Mouse (Mus musculus): ENCODE data around the gene Rnh1. TPM values are rescaled to one million over a fixed set of nuclear protein-coding genes. Genes with fewer than 3 reads are reported as not detected.
A peak's percentile ranks its signal among the peaks of the same experiment; 100 is the strongest.

Gene Rnh1
- total and polyA plus RNA-seq, 2 experiments from 2014 or later, result 44.2 to 47.1 TPM

DNA sequence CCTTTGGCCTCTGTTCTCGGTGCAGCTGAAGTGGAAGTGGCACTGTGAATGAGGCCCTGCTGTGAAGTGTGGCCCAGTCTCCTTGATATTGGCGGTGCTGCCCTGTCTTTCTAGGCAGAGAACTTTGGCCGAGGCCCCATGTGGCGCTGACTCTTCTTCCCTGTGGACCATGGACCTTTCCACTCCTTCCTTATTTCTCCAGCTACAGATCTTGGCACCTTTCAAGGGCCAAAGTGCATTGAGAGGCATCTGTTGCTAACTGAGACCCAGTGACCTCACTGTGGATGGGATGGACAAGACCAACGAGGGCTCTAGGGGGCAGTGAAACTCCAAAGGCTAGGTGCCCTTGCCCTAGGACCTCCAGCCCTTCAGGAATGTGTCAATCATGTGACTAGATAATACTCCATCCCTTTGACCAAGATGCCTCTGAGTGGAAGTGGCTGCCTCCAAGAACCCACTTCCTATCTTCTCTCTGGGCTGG, 51.6 kb downstream of the Rnh1 start:
- Histone ChIP-seq H3K4me1 (ENCODE audit: insufficient read depth, low read length) (no peaks in the 10 kb centered on the region), H3K9ac (replicated peaks; ENCODE audit: low read length, poor library complexity, severe bottlenecking) (no peak overlapping the region), H3K4me2 (ENCODE audit: low read depth, low read length, poor library complexity, severe bottlenecking) (no peak overlapping the region), H3K27ac (ENCODE audit: low read depth, low read length) (no peak overlapping the region), H3K9me3 (ENCODE audit: low read length) (no peaks in the 10 kb centered on the region), H3K27me3 (ENCODE audit: insufficient read depth, low read length) (no peaks in the 10 kb centered on the region), H3K36me3 (ENCODE audit: insufficient read depth, low read length) (no peaks in the 10 kb centered on the region), H3K4me3 (ENCODE audit: low read depth, low read length) (no peak overlapping the region)
- no peak for TF ChIP-seq CTCF (IDR thresholded peaks at IDR 0.05)
- ATAC-seq (ENCODE audit: low FRiP score), result no peak
- 79% methylated on average over 5 of the region's 5 CpGs for WGBS
- no peak for DNase-seq (ENCODE audit: low spot score)

DNA sequence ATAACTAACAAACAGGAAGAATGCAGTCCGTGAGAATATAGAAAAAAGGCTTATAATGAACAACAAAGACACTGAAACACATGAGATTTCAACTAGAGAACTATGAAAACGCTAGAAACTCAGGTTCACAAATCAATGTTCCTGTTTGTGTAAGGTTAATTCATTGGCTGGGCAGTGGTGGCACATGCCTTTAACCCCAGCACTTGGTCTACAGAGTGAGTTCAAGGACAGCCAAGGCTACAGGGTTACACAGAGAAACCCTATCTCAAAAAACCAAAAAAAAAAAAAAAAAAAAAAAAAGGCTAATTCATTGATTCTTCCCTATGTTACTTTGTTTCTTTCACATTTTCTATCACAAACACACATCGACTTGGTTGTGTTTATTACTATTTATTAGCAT, 52.1 kb downstream of the Rnh1 start:
- DNase-seq (ENCODE audit: low spot score) (no peak), ATAC-seq (ENCODE audit: low FRiP score) (no peak)
- Histone ChIP-seq H3K4me3 (ENCODE audit: low read depth, low read length) (no peak overlapping the region), H3K36me3 (ENCODE audit: insufficient read depth, low read length) (no peaks in the 10 kb centered on the region), H3K4me1 (ENCODE audit: insufficient read depth, low read length) (no peaks in the 10 kb centered on the region), H3K27me3 (ENCODE audit: insufficient read depth, low read length) (no peaks in the 10 kb centered on the region), H3K4me2 (ENCODE audit: low read depth, low read length, poor library complexity, severe bottlenecking) (no peak overlapping the region), H3K9me3 (ENCODE audit: low read length) (no peaks in the 10 kb centered on the region), H3K27ac (ENCODE audit: low read depth, low read length) (no peak overlapping the region), H3K9ac (replicated peaks; ENCODE audit: low read length, poor library complexity, severe bottlenecking) (no peak overlapping the region)
- TF ChIP-seq CTCF (IDR thresholded peaks at IDR 0.05), result no peak
- WGBS, result 81% methylated on average over 3 of the region's 3 CpGs

- H3K4me1 ChIP-seq (ENCODE audit: insufficient read depth, low read length), result no peaks in the 10 kb centered on the region
- H3K9ac ChIP-seq (replicated peaks; ENCODE audit: low read length, poor library complexity, severe bottlenecking), result no peak overlapping the region
- DNase-seq (ENCODE audit: low spot score) (peak; percentile 12), ATAC-seq (ENCODE audit: low FRiP score) (no peak)
- no peak for TF ChIP-seq CTCF (IDR thresholded peaks at IDR 0.05)
- H3K27me3 ChIP-seq (ENCODE audit: insufficient read depth, low read length), result no peaks in the 10 kb centered on the region
- no peak overlapping the region for H3K4me3 ChIP-seq (ENCODE audit: low read depth, low read length)
- H3K9me3 ChIP-seq (ENCODE audit: low read length), result no peaks in the 10 kb centered on the region
- 72% methylated on average over 3 of the region's 3 CpGs for WGBS
- no peak overlapping the region for H3K27ac ChIP-seq (ENCODE audit: low read depth, low read length)
- H3K4me2 ChIP-seq (ENCODE audit: low read depth, low read length, poor library complexity, severe bottlenecking), result no peak overlapping the region
- no peaks in the 10 kb centered on the region for H3K36me3 ChIP-seq (ENCODE audit: insufficient read depth, low read length)
Measured at GRCm38 (mm10) chr7:141119487-141119886, 53.2 kb downstream of the Rnh1 start.

DNA sequence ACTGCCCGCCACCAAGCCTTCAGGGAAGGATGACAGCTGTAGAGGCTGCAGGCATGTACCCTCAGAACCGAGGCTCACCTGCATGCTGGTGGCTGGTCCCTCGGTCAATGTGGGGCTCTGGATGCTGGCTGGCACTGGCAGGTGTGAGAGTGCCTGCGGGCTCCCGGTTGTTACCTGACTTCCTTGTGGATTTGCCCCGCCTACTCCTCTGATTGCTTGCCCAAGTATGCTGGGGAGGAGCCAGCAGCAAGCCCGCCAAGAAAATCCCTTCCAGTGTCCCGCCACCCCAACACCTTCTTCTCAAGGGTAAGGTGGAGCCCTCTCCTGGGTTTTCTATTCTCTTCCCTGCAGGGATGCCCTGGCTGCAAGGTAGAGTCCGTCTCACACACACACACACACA, 55.0 kb downstream of the Rnh1 start, which contains the start of gene Ano9:
TSS of gene Ano9 (minus strand) at position 171 of the 400 bp plus-strand sequence.
- no peak within 1 kb of the TSS for H3K4me2 ChIP-seq (ENCODE audit: low read depth, low read length, poor library complexity, severe bottlenecking)
- H3K9me3 ChIP-seq (ENCODE audit: low read length), result no peaks in the 10 kb centered on the region
- no peaks in the 10 kb centered on the region for H3K4me1 ChIP-seq (ENCODE audit: insufficient read depth, low read length)
- TF ChIP-seq CTCF (IDR thresholded peaks at IDR 0.05), result no peak
- DNase-seq (ENCODE audit: low spot score) (no peak), ATAC-seq (ENCODE audit: low FRiP score) (no peak)
- no peak within 1 kb of the TSS for H3K4me3 ChIP-seq (ENCODE audit: low read depth, low read length)
- H3K27ac ChIP-seq (ENCODE audit: low read depth, low read length), result no peak within 1 kb of the TSS
- WGBS, result 12% methylated on average over 9 of the region's 9 CpGs
- no peaks in the 10 kb centered on the region for H3K27me3 ChIP-seq (ENCODE audit: insufficient read depth, low read length)
- H3K9ac ChIP-seq (replicated peaks; ENCODE audit: low read length, poor library complexity, severe bottlenecking), result no peak within 1 kb of the TSS
- no peaks in the 10 kb centered on the region for H3K36me3 ChIP-seq (ENCODE audit: insufficient read depth, low read length)

DNA sequence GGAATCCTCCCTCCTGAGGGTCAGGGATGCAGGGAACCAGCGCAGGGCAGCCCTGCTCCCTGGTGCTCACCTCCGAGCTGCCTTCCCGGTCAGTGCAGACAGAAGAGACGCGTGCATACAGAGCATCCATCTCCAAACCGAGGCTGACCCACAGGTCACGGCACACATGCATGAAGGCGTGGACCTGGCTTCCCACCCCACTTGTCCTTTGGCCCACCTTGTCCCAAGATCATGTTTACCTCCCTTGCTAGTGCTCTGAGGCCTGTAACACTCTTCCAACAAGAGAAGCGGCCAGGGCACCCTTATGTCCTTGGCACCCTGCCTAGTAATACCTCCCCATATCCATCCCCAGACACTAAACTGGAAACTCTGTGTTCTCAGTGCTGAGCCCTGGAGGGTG, 56.8 kb downstream of the Rnh1 start:
- DNase-seq (ENCODE audit: low spot score) (no peak), ATAC-seq (ENCODE audit: low FRiP score) (no peak)
- Histone ChIP-seq H3K4me2 (ENCODE audit: low read depth, low read length, poor library complexity, severe bottlenecking) (no peak overlapping the region), H3K4me1 (ENCODE audit: insufficient read depth, low read length) (no peaks in the 10 kb centered on the region), H3K36me3 (ENCODE audit: insufficient read depth, low read length) (no peaks in the 10 kb centered on the region), H3K9me3 (ENCODE audit: low read length) (no peaks in the 10 kb centered on the region), H3K27me3 (ENCODE audit: insufficient read depth, low read length) (no peaks in the 10 kb centered on the region), H3K4me3 (ENCODE audit: low read depth, low read length) (no peak overlapping the region), H3K9ac (replicated peaks; ENCODE audit: low read length, poor library complexity, severe bottlenecking) (no peak overlapping the region), H3K27ac (ENCODE audit: low read depth, low read length) (no peak overlapping the region)
- 86% methylated on average over 9 of the region's 9 CpGs for WGBS
- no peak for TF ChIP-seq CTCF (IDR thresholded peaks at IDR 0.05)

MicroRNAs within 50 kb of the gene (microRNA counts, 519-probe panel; counts per million panel counts)
- microRNA mmu-miR-210, result 3,486 counts per million, percentile 75 among the panel's probes with 10 or more counts

Small RNAs within 50 kb of the gene (microRNA-seq; reads per million reads assigned to microRNA genes)
- gene Mir210 (ENCODE audit: borderline number of aligned reads), result 476 reads per million, percentile 64 among the genes with 10 or more reads in this experiment

Other genes starting within 250 kb of the Rnh1 start
- gene Pgghg, start 231.5 kb downstream of the Rnh1 start, total RNA-seq (2014; rRNA removed), result 7.8 and 10.5 TPM in 2 replicates
- gene Pgghg, start 231.5 kb downstream of the Rnh1 start, polyA plus RNA-seq (2015; fragmentation: Nextera tagmentation; extraction: Ambion mirVana), result 4.3 and 4.4 TPM in 2 replicates
- gene Ifitm5, start 222.6 kb downstream of the Rnh1 start, total RNA-seq (2014; rRNA removed), result 0.99 TPM in 1 of 2 replicates, not detected in the other
- 0.63 TPM in 1 of 2 replicates, not detected in the other for gene Ifitm5, start 222.6 kb downstream of the Rnh1 start, polyA plus RNA-seq (2015; fragmentation: Nextera tagmentation; extraction: Ambion mirVana)
- gene Gm45717, start 216.9 kb downstream of the Rnh1 start, total RNA-seq (2014; rRNA removed), result not detected in 2 replicates
- gene Gm45717, start 216.9 kb downstream of the Rnh1 start, polyA plus RNA-seq (2015; fragmentation: Nextera tagmentation; extraction: Ambion mirVana), result 0.81 TPM in 1 of 2 replicates, not detected in the other
- gene Ifitm2, start 216.9 kb downstream of the Rnh1 start, total RNA-seq (2014; rRNA removed), result 66.6 and 79.1 TPM in 2 replicates
- 200 and 218 TPM in 2 replicates for gene Ifitm2, start 216.9 kb downstream of the Rnh1 start, polyA plus RNA-seq (2015; fragmentation: Nextera tagmentation; extraction: Ambion mirVana)
- gene Ifitm1, start 205.6 kb downstream of the Rnh1 start, total RNA-seq (2014; rRNA removed), result 9.7 and 16.3 TPM in 2 replicates
- gene Ifitm1, start 205.6 kb downstream of the Rnh1 start, polyA plus RNA-seq (2015; fragmentation: Nextera tagmentation; extraction: Ambion mirVana), result 14.6 and 21.2 TPM in 2 replicates
- gene Ifitm3, start 162.1 kb downstream of the Rnh1 start, total RNA-seq (2014; rRNA removed), result 22.5 and 39.3 TPM in 2 replicates
- 67.8 and 80.5 TPM in 2 replicates for gene Ifitm3, start 162.1 kb downstream of the Rnh1 start, polyA plus RNA-seq (2015; fragmentation: Nextera tagmentation; extraction: Ambion mirVana)
- gene Ifitm6, start 154.9 kb downstream of the Rnh1 start, total RNA-seq (2014; rRNA removed), result 0.99 and 1.1 TPM in 2 replicates
- gene Ifitm6, start 154.9 kb downstream of the Rnh1 start, polyA plus RNA-seq (2015; fragmentation: Nextera tagmentation; extraction: Ambion mirVana), result 0.81 and 0.83 TPM in 2 replicates
- not detected in 2 replicates for gene Gm17387, start 143.7 kb downstream of the Rnh1 start, total RNA-seq (2014; rRNA removed)
- gene Gm17387, start 143.7 kb downstream of the Rnh1 start, polyA plus RNA-seq (2015; fragmentation: Nextera tagmentation; extraction: Ambion mirVana), result not detected in 2 replicates
- gene B4galnt4, start 111.8 kb downstream of the Rnh1 start, total RNA-seq (2014; rRNA removed), result 133 and 146 TPM in 2 replicates
- gene B4galnt4, start 111.8 kb downstream of the Rnh1 start, polyA plus RNA-seq (2015; fragmentation: Nextera tagmentation; extraction: Ambion mirVana), result 52.1 and 53.9 TPM in 2 replicates
- 0.49 TPM in 1 of 2 replicates, not detected in the other for gene Pkp3, start 94.6 kb downstream of the Rnh1 start, total RNA-seq (2014; rRNA removed)
- gene Pkp3, start 94.6 kb downstream of the Rnh1 start, polyA plus RNA-seq (2015; fragmentation: Nextera tagmentation; extraction: Ambion mirVana), result not detected in 2 replicates
- gene Sigirr, start 72.3 kb downstream of the Rnh1 start, total RNA-seq (2014; rRNA removed), result 1.1 and 3.9 TPM in 2 replicates
- gene Sigirr, start 72.3 kb downstream of the Rnh1 start, polyA plus RNA-seq (2015; fragmentation: Nextera tagmentation; extraction: Ambion mirVana), result 1.8 and 2.0 TPM in 2 replicates
- 0.33 and 1.1 TPM in 2 replicates for gene Ano9, start 55.1 kb downstream of the Rnh1 start, total RNA-seq (2014; rRNA removed)
- gene Ano9, start 55.1 kb downstream of the Rnh1 start, polyA plus RNA-seq (2015; fragmentation: Nextera tagmentation; extraction: Ambion mirVana), result 0.50 and 0.72 TPM in 2 replicates
- 19.6 and 23.4 TPM in 2 replicates for gene Ptdss2, start 50.5 kb downstream of the Rnh1 start, total RNA-seq (2014; rRNA removed)
- gene Ptdss2, start 50.5 kb downstream of the Rnh1 start, polyA plus RNA-seq (2015; fragmentation: Nextera tagmentation; extraction: Ambion mirVana), result 90.9 and 91.0 TPM in 2 replicates
- gene Hras, start 21.1 kb upstream of the Rnh1 start, total RNA-seq (2014; rRNA removed), result 109 and 113 TPM in 2 replicates
- gene Hras, start 21.1 kb upstream of the Rnh1 start, polyA plus RNA-seq (2015; fragmentation: Nextera tagmentation; extraction: Ambion mirVana), result 209 TPM in 2 replicates
- 11.5 and 14.9 TPM in 2 replicates for gene Lrrc56, start 21.3 kb upstream of the Rnh1 start, total RNA-seq (2014; rRNA removed)
- gene Lrrc56, start 21.3 kb upstream of the Rnh1 start, polyA plus RNA-seq (2015; fragmentation: Nextera tagmentation; extraction: Ambion mirVana), result 8.6 TPM in 2 replicates
- not detected in 2 replicates for gene Lmntd2, start 41.2 kb upstream of the Rnh1 start, total RNA-seq (2014; rRNA removed)
- 0.10 and 0.36 TPM in 2 replicates for gene Lmntd2, start 41.2 kb upstream of the Rnh1 start, polyA plus RNA-seq (2015; fragmentation: Nextera tagmentation; extraction: Ambion mirVana)
- 15.5 and 23.5 TPM in 2 replicates for gene Rassf7, start 43.0 kb upstream of the Rnh1 start, total RNA-seq (2014; rRNA removed)
- 20.7 and 21.7 TPM in 2 replicates for gene Rassf7, start 43.0 kb upstream of the Rnh1 start, polyA plus RNA-seq (2015; fragmentation: Nextera tagmentation; extraction: Ambion mirVana)
- gene Phrf1, start 55.9 kb upstream of the Rnh1 start, total RNA-seq (2014; rRNA removed), result 46.3 and 54.6 TPM in 2 replicates
- 35.1 and 39.5 TPM in 2 replicates for gene Phrf1, start 55.9 kb upstream of the Rnh1 start, polyA plus RNA-seq (2015; fragmentation: Nextera tagmentation; extraction: Ambion mirVana)
- gene Irf7, start 93.6 kb upstream of the Rnh1 start, total RNA-seq (2014; rRNA removed), result 3.9 and 4.5 TPM in 2 replicates
- 2.8 and 2.9 TPM in 2 replicates for gene Irf7, start 93.6 kb upstream of the Rnh1 start, polyA plus RNA-seq (2015; fragmentation: Nextera tagmentation; extraction: Ambion mirVana)
- not detected in 2 replicates for gene Cdhr5, start 103.9 kb upstream of the Rnh1 start, total RNA-seq (2014; rRNA removed)
- not detected in 2 replicates for gene Cdhr5, start 103.9 kb upstream of the Rnh1 start, polyA plus RNA-seq (2015; fragmentation: Nextera tagmentation; extraction: Ambion mirVana)
- gene Sct, start 106.3 kb upstream of the Rnh1 start, total RNA-seq (2014; rRNA removed), result 1.5 and 2.5 TPM in 2 replicates
- 3.3 and 4.3 TPM in 2 replicates for gene Sct, start 106.3 kb upstream of the Rnh1 start, polyA plus RNA-seq (2015; fragmentation: Nextera tagmentation; extraction: Ambion mirVana)
- 0.55 and 0.61 TPM in 2 replicates for gene Drd4, start 119.1 kb upstream of the Rnh1 start, total RNA-seq (2014; rRNA removed)
- gene Drd4, start 119.1 kb upstream of the Rnh1 start, polyA plus RNA-seq (2015; fragmentation: Nextera tagmentation; extraction: Ambion mirVana), result 0.73 and 0.98 TPM in 2 replicates
- gene Deaf1, start 154.8 kb upstream of the Rnh1 start, total RNA-seq (2014; rRNA removed), result 246 and 289 TPM in 2 replicates
- gene Deaf1, start 154.8 kb upstream of the Rnh1 start, polyA plus RNA-seq (2015; fragmentation: Nextera tagmentation; extraction: Ambion mirVana), result 291 and 306 TPM in 2 replicates
- 25.8 and 29.1 TPM in 2 replicates for gene Tmem80, start 154.9 kb upstream of the Rnh1 start, total RNA-seq (2014; rRNA removed)
- 31.5 and 34.5 TPM in 2 replicates for gene Tmem80, start 154.9 kb upstream of the Rnh1 start, polyA plus RNA-seq (2015; fragmentation: Nextera tagmentation; extraction: Ambion mirVana)
- gene Eps8l2, start 166.0 kb upstream of the Rnh1 start, total RNA-seq (2014; rRNA removed), result 2.4 and 3.1 TPM in 2 replicates
- gene Eps8l2, start 166.0 kb upstream of the Rnh1 start, polyA plus RNA-seq (2015; fragmentation: Nextera tagmentation; extraction: Ambion mirVana), result 0.48 and 0.74 TPM in 2 replicates
- 166 and 175 TPM in 2 replicates for gene Taldo1, start 219.3 kb upstream of the Rnh1 start, total RNA-seq (2014; rRNA removed)
- 245 and 255 TPM in 2 replicates for gene Taldo1, start 219.3 kb upstream of the Rnh1 start, polyA plus RNA-seq (2015; fragmentation: Nextera tagmentation; extraction: Ambion mirVana)
- gene Gatd1, start 241.3 kb upstream of the Rnh1 start, total RNA-seq (2014; rRNA removed), result 72.0 and 72.9 TPM in 2 replicates
- gene Gatd1, start 241.3 kb upstream of the Rnh1 start, polyA plus RNA-seq (2015; fragmentation: Nextera tagmentation; extraction: Ambion mirVana), result 47.7 and 48.9 TPM in 2 replicates